24 mouse cellular contexts compared by ENCODE assay signal in genomic region chr12:104868430-104868829, GRCm38 (mm10). TPM values are rescaled to one million over a fixed set of nuclear protein-coding genes. Genes with fewer than 3 reads are reported as not detected.
DNase-seq lines count a peak whose midpoint lies in the region; ATAC-seq and TF ChIP-seq lines count a peak whose summit lies in the region.
"Had no signal": no experiment of that assay in that cellular context is flagged by ENCODE, and none has a peak within 500 bp of the region (broad histone marks: within the 10 kb centered on the region; RNA-seq: fewer than 3 reads in every experiment).

No protein-coding gene starts in this region.

- H3K4me2 ChIP-seq in lung, postnatal 0 days (replicated peaks; ENCODE audit: low read depth, low read length) = no peak overlapping the region
- H3K4me2 ChIP-seq: forebrain, embryonic 13.5 days; heart, embryonic 13.5 days; hindbrain, embryonic 14.5 days had no signal

- H3K27ac ChIP-seq in layer of hippocampus, adult 2 months = peak overlapping the region; percentile 36; the same call in 1 of the 2 replicates
- H3K27ac ChIP-seq in lung, postnatal 0 days (ENCODE audit: low read length) = 0 out of 2 replicates have a peak overlapping the region, but pooled peaks have one; percentile 15
- H3K27ac ChIP-seq: forebrain, embryonic 10.5 days; forebrain, embryonic 13.5 days; heart, adult 2 months; heart, embryonic 10.5 days; heart, embryonic 13.5 days; hindbrain, embryonic 14.5 days had no signal

- H3K36me3 ChIP-seq in lung, postnatal 0 days (ENCODE audit: insufficient read depth, low read length) = no peaks in the 10 kb centered on the region
- H3K36me3 ChIP-seq: forebrain, embryonic 10.5 days; heart, embryonic 10.5 days; heart, embryonic 13.5 days had no signal

- no peak overlapping the region for H3K9ac ChIP-seq in lung, postnatal 0 days (replicated peaks; ENCODE audit: low read depth)
- H3K9ac ChIP-seq: forebrain, embryonic 13.5 days; heart, embryonic 13.5 days; hindbrain, embryonic 14.5 days had no signal

- no peak overlapping the region for H3K4me3 ChIP-seq in layer of hippocampus, adult 2 months
- H3K4me3 ChIP-seq in lung, postnatal 0 days (ENCODE audit: low read depth, low read length) = no peak overlapping the region
- H3K4me3 ChIP-seq: forebrain, embryonic 10.5 days; forebrain, embryonic 13.5 days; heart, adult 2 months; heart, embryonic 10.5 days; heart, embryonic 13.5 days had no signal

- intact Hi-C loops in gastrocnemius, postnatal 36 days (cut with DNase I) = no loop called here

- H3K4me1 ChIP-seq in lung, postnatal 0 days (ENCODE audit: insufficient read depth, low read depth, low read length) = no peaks in the 10 kb centered on the region; the same call in 1 of the 2 replicates

- TF ChIP-seq CTCF in layer of hippocampus, adult 2 months (conservative IDR thresholded peaks at IDR 0.05) = no peak
- TF ChIP-seq CTCF in lung, postnatal 0 days (IDR thresholded peaks at IDR 0.05) = no peak

- ATAC-seq in lung, postnatal 0 days = no peak
- peak; percentile 72 for ATAC-seq in common myeloid progenitor, adult 5-6 weeks (replicated peaks; ENCODE audit: low read depth, poor library complexity, severe bottlenecking)
- ATAC-seq in megakaryocyte progenitor cell, adult 5-6 weeks (replicated peaks; ENCODE audit: poor library complexity) = peak; percentile 87
- ATAC-seq: activated CD4-positive, CD25-positive, alpha-beta regulatory T cell, adult 4 months; forebrain, embryonic 13.5 days; forebrain, embryonic 16.5 days had no signal

- no peak for DNase-seq in layer of hippocampus, adult 2 months (ENCODE audit: low spot score in 2 of 2)
- DNase-seq in layer of hippocampus, postnatal 14 days (ENCODE audit: low spot score in 2 of 2) = no peak
- no peak for DNase-seq in lung, postnatal 0 days (ENCODE audit: low spot score)
- no peak for DNase-seq in lung, postnatal 10 days
- DNase-seq in gastrocnemius, postnatal 36 days = no peak
- DNase-seq: adrenal gland, adult 8-10 months; adrenal gland, postnatal 25 days; cerebellum, adult 11-12 months; cerebellum, adult 8-10 months; cerebellum, postnatal 10 days; cerebellum, postnatal 36 days; gastrocnemius, postnatal 10 days; heart, adult 2 months; heart, postnatal 14 days; heart, postnatal 4 days had no signal

- WGBS in lung, postnatal 0 days = 81% methylated on average over 3 of the region's 3 CpGs

- no peak for TF ChIP-seq EP300 in lung, postnatal 0 days (IDR thresholded peaks at IDR 0.05)

- no peaks in the 10 kb centered on the region for H3K27me3 ChIP-seq in lung, postnatal 0 days (replicated peaks; ENCODE audit: insufficient read depth, low read length)
- H3K27me3 ChIP-seq: forebrain, embryonic 13.5 days had no signal

- H3K9me3 ChIP-seq in lung, postnatal 0 days (ENCODE audit: low read length) = no peaks in the 10 kb centered on the region
- H3K9me3 ChIP-seq: forebrain, embryonic 10.5 days; forebrain, embryonic 13.5 days; heart, embryonic 10.5 days; heart, embryonic 13.5 days had no signal

RNA-seq across cellular contexts. Expression of gene Clmn, which starts 3.6 kb away (rescaled TPM):
- total RNA-seq in layer of hippocampus, adult 2 months (2021) = 100 to 1,000 TPM; 103 to 108 TPM
- total RNA-seq in layer of hippocampus, postnatal 14 days (2021) = 10 to 100 TPM; 67.8 to 72.5 TPM
- polyA plus RNA-seq in lung, postnatal 0 days (2015; fragmentation: Nextera tagmentation; extraction: Ambion mirVana) = 2.0 and 2.5 TPM in 2 replicates
- total RNA-seq in common myeloid progenitor, adult 5-6 weeks (2017) = under 0.01 and 4.8 TPM in 2 replicates
- 0.10 TPM in 1 of 2 replicates, not detected in the other for total RNA-seq in megakaryocyte progenitor cell, adult 5-6 weeks (2015)
- total RNA-seq in megakaryocyte progenitor cell, adult 5-6 weeks (2017) = not detected in 2 replicates
- total RNA-seq in gastrocnemius, postnatal 36 days (2021) = 1 to 10 TPM; 1.9 to 2.1 TPM

Comparison
In these comparisons a context has a peak if more than half of its experiments do, and no peak if none do; other contexts are left out.
1. RNA of gene Clmn, which starts 3.6 kb away (total RNA-seq): 103 to 108 TPM in layer of hippocampus, adult 2 months and 67.8 to 72.5 TPM in layer of hippocampus, postnatal 14 days; 1.9 to 2.1 TPM in gastrocnemius, postnatal 36 days, 0.10 TPM in megakaryocyte progenitor cell, adult 5-6 weeks and under 0.01 to 4.8 TPM in common myeloid progenitor, adult 5-6 weeks; every median in the first group is over 10 times any median in the second.